Mouse (Mus musculus) left cerebral cortex, adult 11 months (tissue): ENCODE results near the gene Gm45521.

Source experiments
- DNase-seq: peaks from one replicate; pipeline ENCODE4 v3.0.0; 2022; ENCODE audit warnings: low spot score

Gene Gm45521

DNA sequence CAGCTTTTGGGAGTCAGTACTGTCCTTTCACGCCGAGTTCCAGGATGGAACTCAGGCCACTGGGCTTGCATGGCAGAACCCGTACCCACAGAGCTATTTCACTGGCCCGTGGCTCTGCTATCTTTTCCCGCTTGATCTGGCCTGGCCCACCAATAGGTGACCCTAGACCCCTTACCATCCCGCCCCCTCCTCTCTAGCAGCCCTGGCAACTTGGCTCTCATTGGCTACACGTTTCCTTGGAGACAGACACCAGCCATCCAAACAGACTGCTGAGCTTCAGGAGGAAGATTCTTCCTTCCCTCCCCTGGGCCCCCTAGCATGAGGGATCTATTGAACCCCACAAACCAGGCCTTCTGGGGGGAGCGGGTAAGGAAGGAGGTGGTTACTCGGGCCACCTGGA, at the start of gene Gm45521:
Gene Gm45521 (plus strand): TSS at position 240 of the 400 bp plus-strand sequence.
- DNase-seq: no peak

DNA sequence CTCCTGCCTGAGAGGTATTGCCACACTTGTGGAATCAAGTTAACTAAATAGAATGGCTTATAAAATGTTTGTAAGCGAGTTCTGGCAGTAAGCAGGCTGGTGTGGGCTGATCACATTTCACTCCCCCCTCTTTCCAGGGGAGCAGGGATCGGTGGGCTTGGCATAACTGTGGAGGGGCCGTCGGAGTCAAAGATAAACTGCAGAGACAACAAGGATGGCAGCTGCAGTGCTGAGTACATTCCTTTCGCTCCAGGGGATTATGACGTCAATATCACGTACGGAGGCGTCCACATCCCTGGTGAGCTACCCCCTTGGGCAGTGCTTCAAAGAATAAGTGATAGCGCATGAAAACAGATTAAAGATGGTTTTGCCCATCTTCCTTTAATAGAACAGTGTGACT, 47.6 kb upstream of the Gm45521 start:
- DNase-seq: no peak

DNA sequence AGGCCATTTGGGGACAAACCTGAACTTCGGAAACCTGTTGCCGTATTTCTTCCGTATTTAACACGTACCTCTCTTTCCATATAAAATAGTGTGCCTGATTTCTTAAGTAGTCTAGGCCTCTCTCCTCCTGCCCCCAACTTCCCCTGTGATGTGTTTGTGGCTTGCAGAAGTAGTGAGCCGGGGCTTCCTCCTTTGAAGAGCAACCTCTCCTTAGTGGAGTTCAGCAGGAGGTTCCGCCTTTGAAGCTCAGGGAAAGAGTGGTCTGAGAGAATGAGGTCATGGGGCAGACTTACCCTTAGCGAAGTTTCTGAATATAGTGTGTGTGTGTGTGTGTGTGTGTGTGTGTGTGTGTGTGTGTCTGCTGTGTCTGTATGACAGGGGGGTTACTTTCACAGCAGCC, 43.2 kb upstream of the Gm45521 start:
- DNase-seq: no peak

DNA sequence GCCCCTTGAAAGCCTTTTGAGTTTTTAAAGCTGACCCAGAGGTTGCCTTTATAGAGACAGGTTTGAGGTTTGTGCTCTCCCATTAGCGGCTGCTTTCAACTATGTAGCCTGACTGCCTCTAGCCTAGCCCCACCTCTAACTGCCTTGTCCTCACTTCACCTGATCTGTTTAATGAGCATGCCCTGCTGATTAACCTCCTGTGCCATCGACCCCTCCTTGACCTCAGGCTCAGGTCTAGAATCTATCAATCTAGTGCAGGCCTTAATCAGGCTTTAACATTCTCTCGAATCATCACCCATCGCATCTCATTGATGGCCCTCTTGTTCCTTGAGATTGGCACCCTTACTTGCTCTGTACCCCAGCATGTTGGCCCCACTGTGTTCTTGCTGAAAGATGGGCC, 42.6 kb upstream of the Gm45521 start:
- no peak for DNase-seq

DNA sequence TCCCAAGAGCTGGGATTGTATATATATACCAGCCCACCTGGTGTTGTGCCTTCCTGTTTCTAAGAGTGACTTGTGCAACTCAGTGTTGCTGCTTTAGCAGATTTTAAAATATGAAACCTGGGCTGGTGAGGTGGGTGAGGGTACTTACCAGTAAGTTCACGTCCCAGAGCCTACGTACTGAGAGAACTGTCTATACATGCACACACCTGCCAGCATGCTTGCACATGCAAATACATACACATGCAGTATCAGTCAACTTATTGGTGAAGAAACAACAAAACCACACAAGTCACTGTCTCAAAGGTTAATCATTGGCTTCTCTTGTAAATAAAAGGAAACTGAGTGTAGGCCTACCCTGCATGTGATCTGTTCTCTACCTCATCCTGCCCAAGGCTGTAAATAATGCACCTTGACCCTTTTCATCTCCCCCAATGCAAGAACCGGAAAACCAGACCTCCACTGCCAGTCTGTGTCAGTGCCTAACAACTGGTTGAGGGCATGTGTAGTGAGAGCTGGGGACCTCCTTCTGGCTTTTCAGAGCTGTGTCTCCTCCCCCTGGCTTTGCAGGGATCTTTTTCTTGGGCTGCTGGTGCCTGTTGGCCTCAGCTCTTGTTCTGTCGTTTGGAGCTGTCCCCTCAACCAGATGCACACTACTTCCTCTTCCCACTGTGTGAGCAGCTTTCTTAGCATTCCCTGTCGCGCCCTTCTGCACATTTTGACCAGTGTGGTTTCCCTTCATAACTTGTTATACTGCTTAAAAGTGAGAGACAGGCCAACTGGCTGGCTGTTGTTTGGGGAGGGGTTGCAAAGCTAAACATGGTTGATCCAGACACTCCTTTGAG, 38.7 kb upstream of the Gm45521 start:
- DNase-seq: no peak

DNA sequence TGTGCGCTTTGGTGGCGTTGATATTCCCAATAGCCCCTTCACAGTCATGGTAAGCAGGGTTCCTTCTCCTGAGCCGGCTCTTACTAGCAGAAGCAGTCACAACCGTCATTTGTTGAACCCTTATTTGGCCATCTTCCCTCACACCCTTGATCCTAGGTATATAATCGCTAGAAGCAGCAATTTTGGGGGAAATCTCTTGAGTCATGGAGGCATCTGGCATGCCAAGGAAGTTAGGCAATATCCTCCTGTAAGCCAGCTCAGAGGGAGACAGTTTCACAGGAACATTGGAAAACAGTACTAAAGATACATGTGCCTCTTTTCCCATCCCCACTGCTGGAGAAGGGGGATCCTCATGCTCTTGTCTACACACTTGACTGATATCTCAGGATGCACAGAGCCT, 37.8 kb upstream of the Gm45521 start:
- no peak for DNase-seq

DNA sequence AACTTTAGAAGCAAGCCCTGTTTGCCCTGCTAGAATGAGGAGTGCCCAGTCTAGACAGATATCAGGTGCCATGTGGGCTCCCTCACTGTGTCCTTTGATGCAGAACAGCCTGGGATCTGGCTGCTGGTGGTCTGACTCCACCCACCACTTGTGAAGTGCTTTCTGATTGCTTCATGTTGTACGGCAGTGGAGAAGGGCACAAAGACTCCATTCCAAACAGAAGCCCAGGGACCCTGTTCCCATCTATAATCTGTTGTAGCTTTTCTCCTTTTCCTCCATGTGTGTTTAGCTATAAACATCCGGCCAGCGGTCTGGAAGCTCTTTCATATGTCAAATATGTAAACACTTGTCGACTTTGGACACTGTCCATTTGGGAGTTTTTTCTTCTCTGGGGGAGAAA, 37.2 kb upstream of the Gm45521 start:
- no peak for DNase-seq

DNA sequence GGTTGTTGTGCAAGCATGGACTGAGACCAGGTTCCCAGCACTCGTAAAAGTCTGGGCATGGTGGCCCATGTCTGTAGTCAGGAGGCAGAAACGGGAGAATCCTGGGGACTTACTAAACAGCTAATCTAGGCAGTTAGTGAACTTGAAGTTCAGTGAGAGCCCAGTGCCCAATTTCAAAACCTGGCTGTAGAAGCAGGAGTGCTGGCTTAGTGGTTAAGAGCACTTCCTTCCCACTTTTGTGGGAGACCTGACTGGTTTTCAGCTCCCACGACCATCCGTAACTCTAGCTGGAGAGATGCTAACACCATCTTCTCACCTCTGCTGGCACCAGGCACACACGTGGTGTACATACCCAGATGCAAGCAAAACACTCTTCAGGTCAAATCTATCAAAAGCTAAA, 35.6 kb upstream of the Gm45521 start:
- no peak for DNase-seq

DNA sequence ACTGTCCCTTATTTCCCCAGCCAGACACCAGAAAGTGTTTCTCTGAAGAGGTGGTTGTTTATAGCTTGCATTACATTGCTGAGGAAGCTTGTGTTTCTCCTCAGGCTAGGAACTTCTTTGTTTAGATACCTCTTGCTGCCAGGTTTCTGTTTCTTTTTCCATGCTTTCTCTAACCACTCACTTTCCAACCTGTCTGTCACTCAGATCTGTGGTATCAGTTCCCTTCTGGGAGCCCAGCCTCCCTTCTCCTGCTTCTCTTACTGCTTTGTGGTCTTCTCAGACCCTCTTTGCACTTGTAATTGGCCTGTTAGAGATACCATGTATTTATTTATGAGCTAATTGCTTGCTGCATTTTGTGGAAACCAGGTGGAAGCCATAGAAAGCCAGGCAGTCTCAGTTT, 33.5 kb upstream of the Gm45521 start:
- DNase-seq: no peak

DNA sequence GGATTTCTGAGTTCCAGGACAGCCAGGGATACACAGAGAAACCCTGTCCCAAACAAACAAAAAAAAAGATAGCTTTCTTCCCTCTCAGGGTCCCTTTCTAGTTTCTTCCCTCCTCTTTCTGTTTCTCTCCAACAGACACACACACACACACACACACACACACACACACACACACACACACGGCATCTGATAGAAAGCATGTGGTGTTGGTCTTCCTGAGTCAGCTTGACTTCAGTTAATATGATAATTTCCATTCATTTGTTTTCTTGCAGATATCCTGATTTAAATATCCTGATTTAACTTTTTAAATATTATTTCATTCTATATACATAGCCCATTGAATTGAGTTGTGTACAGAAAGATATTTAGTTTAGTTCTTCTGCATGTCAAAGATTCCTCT, 28.7 kb upstream of the Gm45521 start:
- DNase-seq: no peak

DNA sequence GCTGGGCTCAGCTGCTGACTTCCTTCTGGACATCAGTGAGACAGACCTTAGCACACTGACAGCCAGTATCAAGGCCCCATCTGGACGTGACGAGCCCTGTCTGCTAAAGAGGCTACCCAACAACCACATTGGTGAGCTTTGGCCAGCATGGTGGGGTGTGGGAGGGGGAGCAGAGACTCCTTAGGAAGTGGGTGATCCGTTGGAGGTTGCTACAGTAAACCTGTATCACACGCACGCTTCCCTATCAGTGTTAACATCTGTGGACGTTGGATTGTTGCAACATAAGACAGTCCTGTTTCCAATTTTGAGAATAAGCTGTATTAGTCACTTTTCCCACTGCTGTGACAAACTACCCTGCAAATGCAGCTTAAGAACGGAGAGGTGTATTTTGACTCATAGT, 28.1 kb upstream of the Gm45521 start:
- no peak for DNase-seq

DNA sequence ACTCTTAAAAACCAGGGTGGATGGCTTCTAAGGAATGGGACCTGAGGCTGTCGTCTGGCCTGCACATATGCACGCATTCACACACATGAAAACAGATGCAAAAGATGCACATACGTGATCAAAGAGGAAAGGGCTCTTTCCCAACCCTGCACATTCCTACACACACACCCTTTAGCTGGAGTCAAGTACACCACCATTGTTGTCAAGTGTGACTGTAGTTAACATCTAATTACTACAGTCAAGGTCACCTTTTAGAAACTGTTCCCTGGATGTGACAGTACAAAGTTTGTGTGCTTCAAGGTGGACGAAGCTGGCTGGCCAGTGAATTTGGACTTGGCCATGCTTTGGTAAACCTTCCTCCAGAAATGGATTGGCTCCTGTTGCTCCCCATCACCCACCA, 24.9 kb upstream of the Gm45521 start:
- no peak for DNase-seq

DNA sequence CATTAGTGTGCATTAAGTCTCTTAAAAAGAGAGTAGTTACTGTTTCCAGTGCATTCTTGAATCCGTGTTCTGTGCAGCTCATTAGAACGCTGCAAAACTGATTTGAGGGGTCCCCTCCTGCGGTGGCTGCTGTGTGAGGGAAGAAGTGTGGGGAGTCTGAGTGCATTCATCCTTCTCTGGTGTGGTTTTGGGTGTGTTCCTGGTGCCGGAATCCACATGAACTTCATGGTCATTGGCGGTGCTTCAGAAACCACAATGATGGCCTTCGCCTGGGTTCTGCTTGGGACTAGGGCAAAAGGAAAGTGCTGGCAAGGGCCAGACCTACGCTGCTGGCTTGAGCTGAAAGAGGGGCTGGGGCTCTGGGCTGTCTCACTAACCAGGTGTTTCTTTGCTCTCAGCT, 22.9 kb upstream of the Gm45521 start:
- DNase-seq: no peak

DNA sequence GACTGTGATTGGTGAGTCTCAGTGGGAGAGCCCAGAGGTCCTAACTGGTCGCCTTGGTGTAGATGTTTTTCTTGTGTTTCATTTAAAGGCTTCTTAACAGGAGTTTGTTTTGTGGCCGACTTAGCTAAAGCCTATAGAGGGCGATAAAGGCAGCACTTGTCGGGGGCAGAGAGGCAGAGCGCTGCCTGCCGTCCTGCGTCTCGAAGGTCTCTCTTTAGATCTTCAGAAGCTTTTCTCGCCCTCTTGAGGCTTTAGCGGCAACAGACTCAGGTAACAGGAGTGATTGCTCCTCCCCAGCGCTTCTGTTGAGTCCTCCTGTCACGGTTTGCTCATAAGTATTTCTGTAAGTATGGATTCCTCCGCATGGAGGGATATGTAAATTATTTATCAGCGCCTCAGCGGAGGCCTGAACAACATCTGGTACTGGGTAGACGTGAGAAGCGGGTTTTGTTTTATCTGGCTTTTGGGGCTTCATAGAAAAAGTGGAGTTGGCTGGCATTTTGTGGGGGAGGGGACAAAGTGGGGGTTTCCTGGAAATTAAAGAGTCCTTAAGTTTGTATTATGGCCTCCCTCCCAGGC, 19.9 kb upstream of the Gm45521 start:
- DNase-seq: no peak

DNA sequence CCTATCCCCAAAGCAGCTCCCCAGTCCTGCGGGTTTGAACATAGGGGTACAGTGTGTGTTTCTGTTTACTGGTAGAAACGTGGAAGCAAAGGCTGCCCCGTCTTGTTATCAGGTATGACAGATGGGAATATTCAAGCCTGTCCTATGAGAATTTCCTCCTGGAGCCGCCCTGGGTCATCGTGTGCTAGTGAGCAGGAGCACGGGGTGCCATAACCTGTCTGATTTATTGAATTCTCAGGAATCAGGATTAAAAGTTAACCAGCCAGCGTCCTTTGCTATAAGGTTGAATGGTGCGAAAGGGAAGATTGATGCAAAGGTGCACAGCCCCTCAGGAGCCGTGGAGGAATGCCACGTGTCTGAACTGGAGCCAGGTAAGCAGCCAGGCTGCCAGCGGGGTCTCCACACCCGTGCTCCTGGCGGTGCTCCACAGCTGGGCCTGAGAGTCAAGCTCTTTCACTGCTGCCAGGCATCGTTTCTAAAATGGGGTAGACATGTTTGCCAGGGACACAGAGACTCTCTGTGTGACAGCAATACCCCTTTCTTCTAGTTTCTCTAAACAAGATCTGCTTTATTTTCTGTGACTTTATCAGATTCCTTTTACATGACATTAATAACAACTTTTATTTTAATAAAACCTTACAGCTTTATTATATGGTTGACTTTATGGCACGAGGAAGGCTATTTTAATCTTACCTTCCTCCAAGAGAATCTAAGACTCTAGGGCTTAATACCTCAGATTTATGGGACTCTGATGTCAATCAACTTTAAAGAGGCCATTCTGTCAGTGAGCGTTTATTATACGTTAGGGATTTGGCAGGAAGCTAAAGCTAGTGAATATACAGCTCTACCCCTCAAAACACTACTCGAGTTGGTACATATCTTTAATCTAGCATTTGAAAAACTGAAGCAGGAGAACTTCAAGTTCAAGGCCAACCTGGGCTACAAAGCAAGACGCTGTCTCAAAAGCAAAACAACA, 18.0 kb upstream of the Gm45521 start:
- no peak for DNase-seq

DNA sequence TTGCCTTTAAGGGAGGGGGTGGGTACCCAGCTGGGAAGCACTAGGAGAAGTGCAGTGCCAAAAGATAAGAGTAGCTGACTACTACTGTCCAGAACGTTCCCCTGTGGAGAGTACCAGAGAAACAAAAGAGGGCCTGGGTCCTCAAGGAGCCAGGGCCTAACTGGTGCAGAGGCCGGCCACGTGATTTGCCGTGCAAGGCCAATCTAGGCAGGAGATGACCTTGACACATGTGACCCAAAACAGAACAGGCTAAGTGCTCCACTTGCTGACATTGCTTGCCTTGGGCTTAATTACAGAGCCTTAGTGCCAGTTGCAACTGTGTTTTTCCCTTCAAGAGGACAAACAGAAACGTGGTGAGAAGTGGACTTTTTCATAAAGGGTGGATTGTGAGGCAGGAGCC, 15.7 kb upstream of the Gm45521 start:
- DNase-seq: no peak

DNA sequence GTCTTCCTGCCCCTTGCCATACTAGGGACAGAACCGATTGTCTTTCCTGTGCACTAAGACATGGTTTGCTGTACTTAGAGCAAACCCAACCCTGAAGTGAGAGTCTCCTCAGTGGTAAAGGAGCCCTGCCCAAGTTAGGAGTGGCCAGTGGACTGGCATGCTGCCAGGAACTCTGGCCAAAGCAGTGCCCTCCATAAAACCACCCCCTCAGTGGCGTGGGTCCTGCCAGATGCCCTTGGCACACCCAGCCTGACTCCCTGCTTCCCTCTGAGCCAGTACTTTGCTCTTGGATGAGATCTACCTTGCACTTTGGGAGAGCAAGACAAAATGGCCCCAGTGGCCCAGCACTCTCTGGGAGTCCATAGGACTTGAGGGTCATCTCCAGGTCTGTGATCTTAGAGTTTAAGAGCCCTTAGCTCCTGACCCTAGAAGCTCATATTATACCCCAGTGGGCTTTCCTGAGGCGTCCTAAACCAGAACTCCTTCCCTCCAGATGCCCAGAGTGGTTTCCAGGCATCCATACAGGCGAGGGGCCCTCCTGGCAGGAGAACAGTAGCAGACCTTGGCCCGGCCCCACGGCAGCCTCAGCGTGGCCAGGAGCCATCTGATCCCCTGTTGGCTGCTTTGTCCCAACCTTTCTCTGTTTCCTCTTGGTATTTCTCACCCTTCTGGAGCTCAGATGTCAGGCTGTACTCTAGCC, 13.8 kb upstream of the Gm45521 start:
- DNase-seq: no peak

DNA sequence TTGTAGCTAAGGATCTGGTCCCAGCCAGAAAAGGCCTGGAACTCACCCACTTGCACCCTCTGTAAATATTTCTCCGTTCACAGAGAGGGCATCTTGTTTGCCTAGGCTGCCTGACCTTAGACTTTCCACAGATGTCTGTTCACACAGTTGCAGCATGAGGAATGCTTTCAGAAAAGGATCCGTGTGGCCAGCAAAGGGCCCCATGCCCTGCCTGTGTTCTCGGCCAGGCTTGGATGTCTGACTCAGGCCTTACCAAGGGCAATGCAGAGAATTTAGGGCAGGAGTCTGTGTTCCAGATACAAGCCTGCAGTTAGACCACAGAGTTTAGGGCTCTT, 13.3 kb upstream of the Gm45521 start:
- no peak for DNase-seq

DNA sequence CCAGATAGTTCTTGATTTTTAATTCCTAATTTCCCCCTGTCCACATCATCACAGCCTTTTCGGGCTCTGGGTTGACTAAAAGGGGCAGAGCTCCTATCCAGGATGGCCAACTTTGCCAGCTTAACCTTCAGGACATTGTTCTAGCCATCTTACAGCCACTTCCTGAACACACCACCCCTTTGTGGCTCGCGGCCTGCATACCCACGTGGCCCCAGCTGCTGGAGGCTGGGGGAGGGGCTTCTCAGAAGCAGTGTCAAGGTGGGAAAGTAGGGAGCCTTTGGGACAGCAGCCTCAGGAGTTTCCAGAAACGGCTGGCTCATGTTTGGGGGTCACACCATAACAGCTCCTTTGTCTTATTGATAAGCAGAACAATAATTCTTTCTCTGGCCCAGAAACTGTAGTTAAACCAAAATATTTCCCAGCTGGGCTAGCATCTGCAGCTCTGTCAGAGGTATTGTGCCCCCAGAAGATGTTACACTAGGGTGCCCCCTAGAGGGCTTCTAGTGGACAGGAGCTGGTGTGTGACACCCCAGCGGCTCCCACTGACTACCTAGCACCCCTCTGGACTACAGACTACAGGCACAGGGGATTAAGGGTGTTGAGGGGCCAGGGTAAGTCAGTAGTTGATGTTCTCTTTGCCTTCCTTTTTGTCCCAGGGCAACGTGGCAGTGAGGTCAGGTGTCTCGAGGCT, 12.6 kb upstream of the Gm45521 start:
- peak; percentile 50 for DNase-seq

DNA sequence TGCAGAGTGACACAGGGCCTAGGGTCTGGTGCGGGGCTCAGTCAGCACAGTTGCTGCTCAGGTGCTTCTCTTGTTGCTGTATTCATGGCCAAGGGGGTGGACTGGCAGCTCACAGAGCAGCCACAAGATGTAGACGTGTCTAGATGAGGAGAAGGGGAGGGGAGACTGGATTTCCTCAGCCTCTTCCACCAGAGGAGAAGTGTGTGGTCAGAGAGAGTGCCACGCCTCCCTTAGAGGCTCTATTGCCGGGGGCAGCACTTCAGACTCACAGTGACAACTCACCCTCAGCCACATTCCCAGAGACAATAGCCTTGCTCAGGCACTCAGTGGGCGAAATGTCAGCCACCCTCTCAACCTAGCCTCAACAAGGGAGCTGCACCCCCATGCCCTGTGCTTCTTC, 11.8 kb upstream of the Gm45521 start:
- no peak for DNase-seq

DNA sequence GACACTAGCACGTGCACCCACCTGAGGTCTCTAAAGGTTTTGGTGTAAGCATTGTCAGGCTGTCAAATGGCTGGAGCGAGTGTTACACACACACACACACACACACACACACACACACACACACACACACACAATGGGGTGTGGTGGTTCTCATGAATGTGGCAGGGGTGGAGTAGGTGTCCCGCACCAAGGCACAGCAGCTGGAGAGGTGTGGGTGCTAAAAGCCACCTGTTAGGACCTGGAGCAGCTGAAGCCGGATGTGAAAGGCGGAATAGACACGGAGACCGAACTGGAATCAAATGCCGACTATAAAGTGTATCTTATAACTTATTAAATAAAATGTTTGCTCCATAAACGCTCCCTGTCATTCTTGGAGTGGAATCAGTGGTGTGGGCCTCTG, 5.9 kb upstream of the Gm45521 start:
- no peak for DNase-seq
